Mouse (Mus musculus) MEL (cell line): ENCODE measurements around the gene Tmem104.

Experiments
- CHD2 ChIP-seq: IDR thresholded peaks from 2 replicates; pipeline ENCODE4 v1.6.1; 2011; ENCODE audit warnings: low read length, improper control_type of control experiment
- CTCF ChIP-seq, 3 experiments: IDR thresholded peaks in 2 of 3; conservative IDR thresholded peaks in 1 of 3; 2 replicates each; pipeline ENCODE4 v1.5.1; 2011 to 2012; ENCODE audit warnings: low read length in 3 of 3, low read depth in 2 of 3, mild to moderate bottlenecking in 2 of 3, improper control_type of control experiment in 1 of 3, inconsistent platforms in 1 of 3, mixed read lengths in 1 of 3, moderate library complexity in 1 of 3; ENCODE audit not compliant: control insufficient read depth in 1 of 3, insufficient read depth in 1 of 3, poor library complexity in 1 of 3, severe bottlenecking in 1 of 3
- GATA1 ChIP-seq: IDR thresholded peaks from 2 replicates; pipeline ENCODE4 v1.6.1; 2011; ENCODE audit warnings: low read depth, low read length, improper control_type of control experiment
- MAFK ChIP-seq: IDR thresholded peaks from 2 replicates; pipeline ENCODE4 v1.6.1; 2011; ENCODE audit warnings: low read depth, mild to moderate bottlenecking, low read length, improper control_type of control experiment, borderline replicate concordance
- MAX ChIP-seq: IDR thresholded peaks from 2 replicates; pipeline ENCODE4 v1.6.1; 2011; ENCODE audit warnings: low read length, improper control_type of control experiment
- POLR2A ChIP-seq, 2 experiments: IDR thresholded peaks; 2 replicates each; pipeline ENCODE4 v1.6.1; 2011 to 2012; ENCODE audit warnings: low read length in 2 of 2, mild to moderate bottlenecking in 2 of 2, control low read depth in 1 of 2, improper control_type of control experiment in 1 of 2, low read depth in 1 of 2, moderate library complexity in 1 of 2; ENCODE audit not compliant: control insufficient read depth in 1 of 2, insufficient read depth in 1 of 2, poor library complexity in 1 of 2
- SMC3 ChIP-seq: IDR thresholded peaks from 2 replicates; pipeline ENCODE4 v1.6.1; 2011; ENCODE audit warnings: low read depth, low read length, improper control_type of control experiment
- ZKSCAN1 ChIP-seq: IDR thresholded peaks from 2 replicates; pipeline ENCODE4 v1.6.1; 2012; ENCODE audit warnings: low read depth, mild to moderate bottlenecking, inconsistent platforms, low read length, improper control_type of control experiment, moderate library complexity
- ZMIZ1 ChIP-seq: IDR thresholded peaks from 2 replicates; pipeline ENCODE4 v1.6.1; 2012; ENCODE audit warnings: low read depth, mild to moderate bottlenecking, inconsistent platforms, low read length, improper control_type of control experiment, moderate library complexity
- ZNF384 ChIP-seq: IDR thresholded peaks from 2 replicates; pipeline ENCODE4 v1.6.1; 2012; ENCODE audit warnings: low read depth, mild to moderate bottlenecking, inconsistent platforms, low read length, improper control_type of control experiment

DNA sequence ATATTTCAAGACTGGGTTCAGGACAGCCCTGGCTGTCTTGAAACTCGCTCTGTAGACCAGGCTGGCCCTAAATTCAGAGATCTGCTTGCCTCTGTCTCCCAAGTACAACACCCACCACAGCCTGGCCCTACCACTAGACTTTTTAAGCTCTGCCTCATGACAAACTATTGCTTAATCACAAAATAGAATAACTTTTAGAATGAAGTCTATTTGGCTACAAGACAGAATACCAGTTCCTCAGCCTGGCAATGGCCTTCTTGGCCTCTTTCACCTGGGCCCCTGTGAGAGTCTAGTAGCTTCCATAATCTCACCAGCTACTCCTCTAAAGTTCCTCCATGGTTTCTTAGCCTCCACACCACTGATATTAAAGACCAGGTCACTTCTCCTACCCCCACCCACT, 103.0 kb downstream of the Tmem104 start:
- no peak for TF ChIP-seq CHD2
- no peak for TF ChIP-seq ZNF384
- TF ChIP-seq CTCF (IDR thresholded peaks at IDR 0.05 in 2 of 3, conservative IDR thresholded peaks at IDR 0.05 in 1 of 3; ENCODE audit: control insufficient read depth in 1 of 3, insufficient read depth in 1 of 3, low read depth in 2 of 3, low read length in 3 of 3, poor library complexity in 1 of 3, severe bottlenecking in 1 of 3), result no peak
- no peak for TF ChIP-seq MAX
- TF ChIP-seq ZKSCAN1, result no peak
- no peak for TF ChIP-seq POLR2A (IDR thresholded peaks at IDR 0.05; ENCODE audit: control insufficient read depth in 1 of 2, insufficient read depth in 1 of 2, low read depth in 1 of 2, low read length in 2 of 2, poor library complexity in 1 of 2)
- no peak for TF ChIP-seq ZMIZ1
- TF ChIP-seq MAFK, result no peak
- TF ChIP-seq GATA1, result no peak
- TF ChIP-seq SMC3, result no peak
